Mouse (Mus musculus): ENCODE data around the gene Retn.

DNA sequence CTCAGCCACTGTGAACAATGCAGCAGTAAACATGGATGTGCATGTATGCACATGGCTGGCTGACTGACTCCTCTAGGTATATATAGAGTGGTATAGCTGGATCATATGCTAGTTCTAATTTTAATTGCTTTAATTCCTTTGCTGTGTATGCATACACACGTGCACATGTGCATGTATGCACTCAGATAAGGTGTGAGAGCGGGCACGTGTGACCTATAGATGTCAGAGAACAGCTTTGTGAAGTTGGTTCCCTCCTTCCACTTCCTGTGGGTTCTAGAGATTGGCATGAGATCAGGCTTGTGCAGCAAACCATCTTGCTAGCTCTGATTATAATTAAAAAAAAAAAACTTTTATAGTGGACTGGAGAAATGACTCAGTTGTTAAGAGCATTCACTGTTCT lies 2.7 kb upstream of the Retn start:
- TF ChIP-seq CTCF (IDR thresholded peaks at IDR 0.05; ENCODE audit: low read depth, low read length) (no peak), POLR2A (IDR thresholded peaks at IDR 0.05; ENCODE audit: insufficient read depth, low read length) (no peak), EP300 (IDR thresholded peaks at IDR 0.05; ENCODE audit: insufficient read depth, low read depth, low read length) (no peak)
